Mouse (Mus musculus): ENCODE measurements around the gene Tigd3. TPM values are rescaled to one million over a fixed set of nuclear protein-coding genes. Genes with fewer than 3 reads are reported as not detected.
A peak's percentile ranks its signal among the peaks of the same experiment; 100 is the strongest.

Gene Tigd3
- total and polyA plus RNA-seq, 3 experiments: 0.90 to 2.0 (median 1.0) TPM

- Histone ChIP-seq H3K4me1 (ENCODE audit: insufficient read depth, low read depth, low read length) (peaks cover 80% of the 10 kb centered on the region), H3K4me3 (ENCODE audit: low read depth, low read length) (peak within 1 kb of the TSS; percentile 74), H3K36me3 (replicated peaks) (peaks cover 6% of the 10 kb centered on the region), H3K27me3 (ENCODE audit: insufficient read depth, low read length) (peaks cover 26% of the 10 kb centered on the region), H3K9me3 (replicated peaks) (no peaks in the 10 kb centered on the region)
- DNase-seq (ENCODE audit: low spot score) (peak; percentile 91), ATAC-seq (ENCODE audit: extremely low read depth, insufficient number of reproducible peaks, low FRiP score, poor library complexity, severe bottlenecking) (peak; percentile 69)
- TF ChIP-seq GATA1 (IDR thresholded peaks at IDR 0.05; ENCODE audit: borderline replicate concordance, low read length) (no peak), CTCF (IDR thresholded peaks at IDR 0.05; ENCODE audit: low read depth, low read length) (no peak), TAL1 (conservative IDR thresholded peaks at IDR 0.05; ENCODE audit: low read depth, low read length) (no peak), POLR2AphosphoS5 (IDR thresholded peaks at IDR 0.05; ENCODE audit: insufficient replicate concordance, low read depth, low read length) (no peak), GATA2 (IDR thresholded peaks at IDR 0.05; ENCODE audit: borderline replicate concordance, low read depth, low read length) (no peak)
Observed at GRCm38 (mm10) chr19:5924713-5925093, 30.8 kb upstream of the Tigd3 start, which contains the start of gene Cdc42ep2. Gene Cdc42ep2, minus strand, starts transcription at chr19:5924816.

GRCm38 (mm10) chr19:5923990-5924712, 30.2 kb upstream of the Tigd3 start:
- H3K4me1 ChIP-seq (ENCODE audit: insufficient read depth, low read depth, low read length): peaks cover 76% of the 10 kb centered on the region
- peaks cover 21% of the 10 kb centered on the region for H3K27me3 ChIP-seq (ENCODE audit: insufficient read depth, low read length)
- H3K9me3 ChIP-seq (replicated peaks): no peaks in the 10 kb centered on the region
- DNase-seq (ENCODE audit: low spot score): peak; percentile 71
- H3K36me3 ChIP-seq (replicated peaks): peaks cover 8% of the 10 kb centered on the region
- ATAC-seq (ENCODE audit: extremely low read depth, insufficient number of reproducible peaks, low FRiP score, poor library complexity, severe bottlenecking): no peak
- TF ChIP-seq GATA1 (IDR thresholded peaks at IDR 0.05; ENCODE audit: borderline replicate concordance, low read length) (no peak), CTCF (IDR thresholded peaks at IDR 0.05; ENCODE audit: low read depth, low read length) (peak; percentile 53)
- H3K4me3 ChIP-seq (ENCODE audit: low read depth, low read length): peak overlapping the region; percentile 74

- peaks cover 17% of the 10 kb centered on the region for H3K27me3 ChIP-seq (ENCODE audit: insufficient read depth, low read length)
- TF ChIP-seq CTCF (IDR thresholded peaks at IDR 0.05; ENCODE audit: low read depth, low read length) (no peak), GATA1 (IDR thresholded peaks at IDR 0.05; ENCODE audit: borderline replicate concordance, low read length) (no peak), GATA2 (IDR thresholded peaks at IDR 0.05; ENCODE audit: borderline replicate concordance, low read depth, low read length) (no peak)
- ATAC-seq (ENCODE audit: extremely low read depth, insufficient number of reproducible peaks, low FRiP score, poor library complexity, severe bottlenecking) (no peak), DNase-seq (ENCODE audit: low spot score) (no peak)
- H3K4me1 ChIP-seq (ENCODE audit: insufficient read depth, low read depth, low read length): peaks cover 73% of the 10 kb centered on the region
- no peaks in the 10 kb centered on the region for H3K9me3 ChIP-seq (replicated peaks)
- no peak overlapping the region; the same call in 1 of the 2 replicates for H3K4me3 ChIP-seq (ENCODE audit: low read depth, low read length)
- peaks cover 20% of the 10 kb centered on the region for H3K36me3 ChIP-seq (replicated peaks)
Observed at GRCm38 (mm10) chr19:5922963-5923362, 29.0 kb upstream of the Tigd3 start.

DNA sequence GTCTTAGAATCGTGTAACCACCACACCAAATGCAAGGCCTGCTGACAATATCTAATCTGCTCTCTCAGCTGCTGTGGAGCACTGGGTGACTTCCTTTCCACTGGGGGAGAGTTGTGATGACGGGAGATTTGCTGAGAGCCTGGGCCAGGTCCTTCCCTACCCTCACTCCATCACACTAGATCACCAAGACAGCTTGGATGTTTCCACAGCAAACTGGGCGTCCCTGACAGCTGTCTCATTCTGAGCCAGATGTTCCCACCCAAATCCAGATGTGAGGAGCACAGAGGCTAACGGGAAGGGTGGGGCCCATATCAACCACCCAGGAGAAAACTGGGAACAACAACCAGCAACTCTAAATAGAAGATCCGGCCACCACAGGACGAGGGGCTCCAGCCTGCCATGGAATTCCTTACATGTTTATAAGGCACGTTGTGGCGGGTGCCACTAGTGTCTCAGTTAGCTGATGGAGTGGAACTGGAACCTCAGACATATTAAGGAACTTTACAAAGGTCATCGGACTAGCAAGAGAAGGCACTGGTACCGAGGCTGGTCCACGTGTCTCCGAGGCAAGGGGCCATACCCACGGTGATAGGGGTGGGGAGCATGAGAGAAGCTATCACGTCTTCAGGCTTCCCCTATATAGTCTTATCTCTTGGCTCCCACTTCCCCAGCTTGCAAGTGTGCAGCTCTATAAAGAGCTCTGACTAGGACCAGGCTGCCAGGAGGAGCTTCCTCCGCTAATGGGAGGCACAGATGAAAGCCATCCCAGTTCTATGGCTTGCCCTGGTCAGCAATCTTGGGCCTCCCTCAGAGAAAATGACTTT, 28.4 kb upstream of the Tigd3 start:
- ATAC-seq (ENCODE audit: extremely low read depth, insufficient number of reproducible peaks, low FRiP score, poor library complexity, severe bottlenecking) (peak; percentile 75), DNase-seq (ENCODE audit: low spot score) (peak; percentile 78)
- Histone ChIP-seq H3K4me3 (ENCODE audit: low read depth, low read length) (peak overlapping the region; percentile 69), H3K27me3 (ENCODE audit: insufficient read depth, low read length) (peaks cover 15% of the 10 kb centered on the region), H3K4me1 (ENCODE audit: insufficient read depth, low read depth, low read length) (peaks cover 75% of the 10 kb centered on the region), H3K9me3 (replicated peaks) (no peaks in the 10 kb centered on the region), H3K36me3 (replicated peaks) (peaks cover 26% of the 10 kb centered on the region)
- TF ChIP-seq CTCF (IDR thresholded peaks at IDR 0.05; ENCODE audit: low read depth, low read length) (no peak), POLR2AphosphoS5 (IDR thresholded peaks at IDR 0.05; ENCODE audit: insufficient replicate concordance, low read depth, low read length) (no peak), TAL1 (conservative IDR thresholded peaks at IDR 0.05; ENCODE audit: low read depth, low read length) (peak; percentile 78), GATA2 (IDR thresholded peaks at IDR 0.05; ENCODE audit: borderline replicate concordance, low read depth, low read length) (no peak), GATA1 (IDR thresholded peaks at IDR 0.05; ENCODE audit: borderline replicate concordance, low read length) (no peak)

DNA sequence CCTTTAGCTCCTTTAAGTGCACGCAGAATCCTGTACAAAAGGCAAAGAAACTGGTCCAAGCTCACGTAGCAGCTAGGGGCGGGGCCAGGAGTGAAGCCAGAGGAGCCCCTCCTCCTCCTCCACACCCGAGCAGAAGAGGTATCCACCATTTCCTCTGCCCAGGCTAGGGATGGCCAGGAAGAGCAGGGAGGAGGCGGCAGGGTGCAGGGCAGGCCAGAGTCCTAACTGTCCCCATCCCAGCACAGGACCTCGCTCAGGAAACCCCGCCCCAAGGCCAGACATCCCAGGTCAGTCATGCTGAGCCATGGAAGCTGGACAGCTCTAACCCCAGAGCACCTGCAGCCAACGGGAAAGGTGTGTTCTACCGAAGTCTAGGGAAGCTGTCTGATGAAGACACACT, 27.8 kb upstream of the Tigd3 start:
- H3K4me1 ChIP-seq (ENCODE audit: insufficient read depth, low read depth, low read length): peaks cover 77% of the 10 kb centered on the region

GRCm38 (mm10) chr19:5913007-5913719, 19.2 kb upstream of the Tigd3 start, which contains the start of gene Dpf2:
Gene Dpf2, minus strand, starts transcription at chr19:5913010.
- ATAC-seq (ENCODE audit: extremely low read depth, insufficient number of reproducible peaks, low FRiP score, poor library complexity, severe bottlenecking): no peak
- H3K27me3 ChIP-seq (ENCODE audit: insufficient read depth, low read length): no peaks in the 10 kb centered on the region
- peaks cover 71% of the 10 kb centered on the region for H3K4me1 ChIP-seq (ENCODE audit: insufficient read depth, low read depth, low read length)
- TF ChIP-seq POLR2AphosphoS5 (IDR thresholded peaks at IDR 0.05; ENCODE audit: insufficient replicate concordance, low read depth, low read length) (no peak), TAL1 (conservative IDR thresholded peaks at IDR 0.05; ENCODE audit: low read depth, low read length) (no peak), GATA1 (IDR thresholded peaks at IDR 0.05; ENCODE audit: borderline replicate concordance, low read length) (no peak), CTCF (IDR thresholded peaks at IDR 0.05; ENCODE audit: low read depth, low read length) (no peak), GATA2 (IDR thresholded peaks at IDR 0.05; ENCODE audit: borderline replicate concordance, low read depth, low read length) (no peak)
- DNase-seq (ENCODE audit: low spot score): no peak
- peaks cover 58% of the 10 kb centered on the region for H3K36me3 ChIP-seq (replicated peaks)
- H3K4me3 ChIP-seq (ENCODE audit: low read depth, low read length): peak within 1 kb of the TSS; percentile 94
- H3K9me3 ChIP-seq (replicated peaks): no peaks in the 10 kb centered on the region

More for the DNA sequence above, 27.8 kb upstream of the Tigd3 start:
- Histone ChIP-seq H3K36me3 (replicated peaks) (peaks cover 32% of the 10 kb centered on the region), H3K27me3 (ENCODE audit: insufficient read depth, low read length) (peaks cover 11% of the 10 kb centered on the region), H3K9me3 (replicated peaks) (no peaks in the 10 kb centered on the region), H3K4me3 (ENCODE audit: low read depth, low read length) (peak overlapping the region; percentile 69)
- DNase-seq (ENCODE audit: low spot score) (peak; percentile 45), ATAC-seq (ENCODE audit: extremely low read depth, insufficient number of reproducible peaks, low FRiP score, poor library complexity, severe bottlenecking) (no peak)
- TF ChIP-seq GATA2 (IDR thresholded peaks at IDR 0.05; ENCODE audit: borderline replicate concordance, low read depth, low read length): no peak
- TF ChIP-seq GATA1 (IDR thresholded peaks at IDR 0.05; ENCODE audit: borderline replicate concordance, low read length): no peak
- no peak for TF ChIP-seq CTCF (IDR thresholded peaks at IDR 0.05; ENCODE audit: low read depth, low read length)
- TF ChIP-seq POLR2AphosphoS5 (IDR thresholded peaks at IDR 0.05; ENCODE audit: insufficient replicate concordance, low read depth, low read length): no peak
- TF ChIP-seq TAL1 (conservative IDR thresholded peaks at IDR 0.05; ENCODE audit: low read depth, low read length): no peak
